Mouse (Mus musculus): ENCODE measurements at regions not wholly inside any gene's neighbourhood (a gene's known extent, or its start where the extent isn't known, plus 50 kb on each side); places are given as distances from the start of the nearest gene placed in this dataset. TPM values are rescaled to one million over a fixed set of nuclear protein-coding genes. Genes with fewer than 3 reads are reported as not detected.

Small RNAs in the stretch of these regions (microRNA-seq; reads per million reads assigned to microRNA genes)
- gene Mir6344 = not detected

Measured in forebrain, embryonic 12.5 days (tissue).